Mouse (Mus musculus): ENCODE measurements around the gene Paip2b.

DNA sequence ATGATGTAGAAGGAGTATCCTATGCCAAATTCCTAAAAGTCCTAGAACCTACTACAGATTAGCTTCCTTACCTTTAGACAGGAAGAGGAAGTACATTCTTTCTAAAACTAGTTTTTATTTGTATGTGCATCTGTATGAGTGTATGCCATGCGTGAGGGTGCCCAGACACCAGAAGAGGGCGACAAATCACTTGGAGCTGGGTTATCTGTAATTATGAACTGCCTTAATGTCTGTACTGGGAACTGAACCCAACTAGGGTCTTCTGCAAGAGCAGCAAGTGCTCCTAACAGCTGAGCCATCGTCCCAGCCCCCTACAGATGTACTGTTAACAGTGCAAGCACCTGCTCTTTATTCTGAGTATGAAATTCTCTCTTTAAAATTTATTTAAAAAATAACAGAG is 15.7 kb downstream of the Paip2b start:
- no peak for TF ChIP-seq EP300 (IDR thresholded peaks at IDR 0.05; ENCODE audit: insufficient read depth, low read depth, low read length)
- TF ChIP-seq POLR2A (IDR thresholded peaks at IDR 0.05; ENCODE audit: insufficient read depth, low read length): no peak
